Mouse (Mus musculus): ENCODE data around the gene Iqsec3. TPM values are rescaled to one million over a fixed set of nuclear protein-coding genes. Genes with fewer than 3 reads are reported as not detected.

The Iqsec3 gene
- polyA plus RNA-seq, 3 experiments from 2014 or later, result not detected

DNA sequence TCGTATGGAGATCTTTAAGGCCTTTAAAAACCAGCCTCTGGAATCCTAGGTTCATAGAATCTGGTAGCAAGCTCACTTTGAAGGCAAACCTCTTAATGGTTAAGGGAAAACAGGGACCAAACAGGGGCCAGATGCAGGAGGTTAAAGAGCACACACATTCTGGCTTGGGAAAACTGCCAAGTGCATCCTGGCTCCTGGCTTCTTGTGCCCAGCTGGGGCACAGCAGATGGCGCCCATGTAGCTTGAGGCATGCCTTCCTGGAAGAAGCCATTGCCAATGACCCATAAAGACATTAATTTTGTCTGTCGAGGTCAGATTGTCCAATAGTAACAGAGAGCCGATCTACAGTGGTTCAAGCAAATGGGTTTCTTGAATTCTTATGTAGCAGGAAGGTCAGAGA is 109.5 kb downstream of the Iqsec3 start:
- no peak for ATAC-seq

GRCm38 (mm10) chr6:121363061-121363460 is 110.4 kb downstream of the Iqsec3 start:
- no peak for ATAC-seq

DNA sequence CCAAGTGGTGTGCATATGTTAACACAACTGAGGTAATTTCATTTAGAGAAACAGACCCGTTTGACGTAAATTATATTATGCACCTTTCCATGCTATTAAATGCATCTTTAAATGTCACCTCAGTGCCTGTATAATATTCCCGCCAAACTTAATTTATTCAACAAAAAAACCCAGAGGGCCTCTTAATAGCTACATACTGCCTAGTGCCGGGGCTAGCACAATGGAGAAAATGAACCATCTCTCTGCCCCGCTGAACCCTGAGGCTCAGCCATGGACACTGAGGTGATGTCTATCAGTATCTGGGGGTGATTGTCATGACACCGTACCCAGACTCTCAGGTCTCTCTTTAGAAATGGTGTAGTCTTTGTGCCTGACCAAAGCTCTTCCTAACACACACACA is 116.2 kb downstream of the Iqsec3 start:
- ATAC-seq, result no peak

- ATAC-seq, result no peak
Measured at GRCm38 (mm10) chr6:121356041-121356440, 117.4 kb downstream of the Iqsec3 start.

- no peak for ATAC-seq
Measured at GRCm38 (mm10) chr6:121352276-121352675, 121.2 kb downstream of the Iqsec3 start.

- ATAC-seq, result no peak
Measured at GRCm38 (mm10) chr6:121346428-121346827, 127.0 kb downstream of the Iqsec3 start.

- ATAC-seq, result no peak
Measured at GRCm38 (mm10) chr6:121344329-121344728, 129.1 kb downstream of the Iqsec3 start.

- ATAC-seq, result no peak
Measured at GRCm38 (mm10) chr6:121343771-121344123, 129.7 kb downstream of the Iqsec3 start.

GRCm38 (mm10) chr6:121343026-121343770 is 130.3 kb downstream of the Iqsec3 start, which contains the start of gene Slc6a12:
Gene Slc6a12 (plus strand): TSS chr6:121343076.
- ATAC-seq, result no peak

DNA sequence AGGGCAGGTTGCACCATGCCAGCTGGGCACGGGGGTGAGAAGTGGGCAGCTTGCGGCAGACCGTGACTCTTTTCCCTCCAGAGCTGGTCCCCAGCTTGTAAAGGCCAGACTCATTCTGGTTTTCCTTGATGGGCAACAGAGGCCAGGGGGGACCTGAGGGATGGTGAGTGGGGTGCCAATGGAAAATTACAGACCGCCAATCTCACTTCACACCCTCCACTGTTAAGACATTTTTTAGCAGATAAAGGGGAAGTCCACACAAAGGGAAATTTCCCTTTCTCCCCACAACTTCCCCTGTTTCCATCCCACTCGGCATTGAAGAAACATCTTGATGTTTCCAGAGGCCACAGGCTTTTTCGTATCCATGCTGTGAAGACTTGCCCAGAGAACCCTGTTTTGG is 131.8 kb downstream of the Iqsec3 start:
- ATAC-seq, result no peak

- ATAC-seq, result no peak
Measured at GRCm38 (mm10) chr6:121338519-121338896, 135.0 kb downstream of the Iqsec3 start.

GRCm38 (mm10) chr6:121337770-121338518 is 135.5 kb downstream of the Iqsec3 start:
- ATAC-seq, result peak; percentile 61

DNA sequence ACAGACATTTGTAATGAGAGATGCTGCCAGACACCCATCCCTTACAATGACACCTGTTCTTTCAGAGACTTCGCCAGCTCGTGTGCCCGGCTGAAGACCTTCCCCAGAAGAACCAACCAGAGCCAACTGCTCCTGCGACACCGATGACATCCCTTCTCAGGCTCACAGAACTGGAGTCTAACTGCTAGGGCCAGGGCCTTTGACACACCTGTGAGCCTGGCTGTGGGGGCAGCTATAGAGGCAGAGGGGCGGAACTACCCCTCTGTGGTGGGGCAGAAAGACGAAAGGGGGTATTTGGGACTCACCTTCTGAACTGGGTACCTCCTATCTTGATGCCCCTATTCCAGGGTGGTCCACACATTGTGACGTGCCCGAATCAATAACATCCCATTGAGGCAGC is 136.2 kb downstream of the Iqsec3 start:
- no peak for ATAC-seq

- ATAC-seq, result no peak
Measured at GRCm38 (mm10) chr6:121336558-121336957, 136.9 kb downstream of the Iqsec3 start.

- no peak for ATAC-seq
Measured at GRCm38 (mm10) chr6:121335841-121336240, 137.6 kb downstream of the Iqsec3 start.

GRCm38 (mm10) chr6:121329848-121330508 is 143.5 kb downstream of the Iqsec3 start:
- ATAC-seq, result no peak

GRCm38 (mm10) chr6:121328417-121328884 is 145.0 kb downstream of the Iqsec3 start:
- ATAC-seq, result no peak

GRCm38 (mm10) chr6:121326486-121327069 is 146.9 kb downstream of the Iqsec3 start:
- ATAC-seq, result no peak

DNA sequence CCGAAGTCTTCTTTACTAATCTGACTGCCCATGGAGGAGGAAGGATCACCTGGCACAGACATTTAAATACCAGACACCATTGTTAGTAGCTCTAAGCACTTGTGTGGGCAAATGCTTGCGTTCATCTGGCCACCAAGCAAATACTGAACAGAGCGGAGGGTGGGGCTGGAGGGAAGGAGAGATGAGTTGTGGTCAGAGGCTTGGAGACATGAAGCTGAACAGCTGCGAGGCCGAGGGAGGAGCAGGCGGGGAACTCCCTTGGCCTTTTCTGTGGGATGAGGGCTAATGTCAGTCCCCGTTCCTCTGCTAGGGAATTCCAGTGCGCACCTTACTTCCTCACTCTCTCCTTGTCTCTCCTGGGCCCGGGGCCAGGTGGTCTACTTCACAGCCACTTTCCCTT is 147.7 kb downstream of the Iqsec3 start:
- no peak for ATAC-seq

DNA sequence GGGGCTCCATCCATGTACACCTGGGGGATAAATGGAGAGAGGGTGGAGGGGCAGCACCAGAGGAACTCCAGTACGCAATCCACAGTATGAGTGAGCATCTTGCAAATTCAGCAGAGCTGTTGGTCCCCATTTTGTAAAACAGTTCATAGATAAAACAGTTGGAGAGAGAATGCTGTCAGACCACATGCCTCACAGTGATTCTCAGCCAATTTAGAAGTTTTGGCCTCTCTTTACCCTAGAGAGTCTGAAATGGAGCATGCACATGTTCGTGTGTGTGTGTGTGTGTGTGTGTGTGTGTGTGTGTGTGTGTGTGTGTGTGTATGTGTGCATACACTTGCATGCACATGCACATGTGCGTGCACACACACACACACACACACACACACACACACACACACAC is 148.2 kb downstream of the Iqsec3 start:
- ATAC-seq, result no peak

All from inflammation-experienced regulatory T-cells, adult 6 months (primary cell).